Mouse (Mus musculus) liver, embryonic 14.5 days (tissue): ENCODE data around the gene Zfp458. TPM values are rescaled to one million over a fixed set of nuclear protein-coding genes. Genes with fewer than 3 reads are reported as not detected.
A peak's percentile ranks its signal among the peaks of the same experiment; 100 is the strongest.

Source experiments
- ATAC-seq: fragments of 200-750 bp; cut with Nextera tagmentation; 2 replicates; pipeline ENCODE4 v1.8.0; 2017; ENCODE audit warnings: moderate number of reproducible peaks, mild to moderate bottlenecking, moderate library complexity; ENCODE audit not compliant: insufficient read depth
- DNase-seq, 3 experiments: peaks; one replicate each; pipeline ENCODE4 v3.0.0-alpha.2; 2012 to 2013; ENCODE audit warnings: low read depth in 3 of 3, low spot score in 3 of 3
- H3K27ac ChIP-seq: fragments of 300-500 bp; sonication (generic); 2 replicates; pipeline ENCODE4 v1.5.1; 2014; ENCODE audit warnings: moderate library complexity, mild to moderate bottlenecking, control low read depth, inconsistent platforms
- H3K27me3 ChIP-seq: fragments of 300-500 bp; sonication (generic); 2 replicates; pipeline ENCODE4 v1.6.1; 2014; ENCODE audit warnings: mild to moderate bottlenecking, low read length, moderate library complexity; ENCODE audit not compliant: control insufficient read depth, insufficient read depth
- H3K36me3 ChIP-seq: fragments of 300-500 bp; sonication (generic); replicated peaks from 2 replicates; pipeline ENCODE4 v1.6.1; 2014; ENCODE audit warnings: low read depth; ENCODE audit not compliant: control insufficient read depth, insufficient read depth
- H3K4me1 ChIP-seq, 2 experiments: fragments of 200-500 bp in 1 of 2; fragments of 300-500 bp in 1 of 2; sonication (generic) in 1 of 2; replicated peaks; 2 replicates each; pipeline ENCODE4 v1.6.1; 2012 to 2014; ENCODE audit warnings: antibody characterized with exemption in 1 of 2, inconsistent platforms in 1 of 2, low read length in 1 of 2; ENCODE audit not compliant: control insufficient read depth in 2 of 2, insufficient read depth in 2 of 2
- H3K4me2 ChIP-seq: fragments of 300-500 bp; sonication (generic); 2 replicates; pipeline ENCODE4 v1.6.1; 2014; ENCODE audit warnings: low read depth, mild to moderate bottlenecking, control low read depth, moderate library complexity
- H3K4me3 ChIP-seq, 2 experiments: fragments of 200-500 bp in 1 of 2; fragments of 300-500 bp in 1 of 2; sonication (generic) in 1 of 2; 2 replicates each; pipeline ENCODE4 v1.5.1; 2012 to 2014; ENCODE audit warnings: low read depth in 2 of 2, low read length in 2 of 2, mild to moderate bottlenecking in 2 of 2, control low read depth in 1 of 2, inconsistent platforms in 1 of 2, moderate library complexity in 1 of 2; ENCODE audit not compliant: insufficient read depth in 1 of 2
- H3K9ac ChIP-seq: fragments of 300-500 bp; sonication (generic); replicated peaks from 2 replicates; pipeline ENCODE4 v1.6.1; 2014; ENCODE audit warnings: mild to moderate bottlenecking, control low read depth, moderate library complexity
- H3K9me3 ChIP-seq: fragments of 300-500 bp; sonication (generic); 2 replicates; pipeline ENCODE4 v1.6.1; 2016; ENCODE audit warnings: low read length, mixed read lengths; ENCODE audit not compliant: control insufficient read depth
- CTCF ChIP-seq: IDR thresholded peaks from 2 replicates; pipeline ENCODE4 v1.5.1; 2016; ENCODE audit warnings: antibody characterized with exemption, low read depth, control low read depth
- EP300 ChIP-seq: IDR thresholded peaks from 2 replicates; pipeline ENCODE4 v1.6.1; 2016; ENCODE audit warnings: antibody characterized with exemption, low read depth
- WGBS: fragments of 180-500 bp; shearing (Covaris S2); extraction: QIAGEN DNeasy Blood & Tissue Kit; methylation state at CpG from one replicate; pipeline ENCODE4 v1.1.7; 2014; ENCODE audit not compliant: insufficient replicate concordance; 5-methylcytosine and 5-hydroxymethylcytosine counted together
- polyA plus RNA-seq, 2 experiments: library from polyadenylated mRNA; depleted of rRNA in 1 of 2; stranded (reverse) in 1 of 2; unstranded in 1 of 2; fragments of >200 nt; fragmentation: Nextera tagmentation in 1 of 2; extraction: Ambion mirVana in 1 of 2; gene quantifications; 2 replicates each; pipeline versions ENCODE4 v1.2.1 to v1.2.3; 2012 to 2014

Zfp458 gene
- polyA plus RNA-seq, 2 experiments: 0.28 to 0.49 TPM

DNA sequence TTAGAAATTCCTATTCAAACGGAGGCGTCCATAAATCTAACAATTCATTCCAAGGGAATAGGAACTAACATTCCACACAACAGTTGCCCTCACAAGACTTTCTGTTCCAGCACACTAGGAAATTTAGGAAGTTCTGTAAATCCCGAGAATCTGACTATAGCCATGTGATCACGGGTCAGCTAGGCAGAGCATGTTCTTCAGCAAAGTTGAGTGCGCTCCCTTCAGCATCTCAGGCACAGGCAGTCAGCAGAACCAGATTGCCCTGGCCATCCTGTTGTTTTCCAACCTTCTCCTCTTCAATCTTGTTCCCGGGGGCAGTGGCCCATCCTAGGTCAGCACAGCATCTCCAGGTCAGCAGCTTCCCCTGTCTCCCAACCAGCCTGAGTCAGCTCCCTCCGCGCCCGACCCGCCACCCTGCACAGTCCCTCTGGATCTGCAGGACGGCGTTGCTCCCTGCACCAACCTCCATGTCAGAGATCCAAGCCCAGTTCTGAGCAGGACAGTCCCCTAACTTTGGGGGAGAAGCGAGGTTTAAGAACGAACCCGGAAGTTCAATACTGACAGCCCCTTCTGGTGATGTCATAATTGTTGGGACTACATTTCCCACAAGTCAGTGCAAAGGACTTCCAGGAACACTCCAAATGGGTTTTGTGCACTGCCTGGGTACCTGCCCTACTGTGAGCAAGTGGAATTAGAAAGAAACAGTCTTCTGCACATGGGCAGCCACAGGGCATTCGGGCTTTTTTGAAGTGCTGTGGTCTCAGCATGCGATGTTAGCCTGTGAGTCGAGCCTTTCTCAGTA is 9.5 kb downstream of the Zfp458 start:
- no peak for TF ChIP-seq EP300
- TF ChIP-seq CTCF: no peak
- WGBS: 5% methylated on average over 18 of the region's 18 CpGs
- H3K27ac ChIP-seq: no peak overlapping the region
- H3K9ac ChIP-seq: peak overlapping the region; percentile 82
- DNase-seq (peak; percentile 70 to 77 (median 73)), ATAC-seq (peak; percentile 96)
- no peaks in the 10 kb centered on the region for H3K27me3 ChIP-seq
- no peaks in the 10 kb centered on the region for H3K36me3 ChIP-seq
- peaks cover 0 to 6% of the 10 kb centered on the region in 2 experiments; a peak in 1 of 4 replicates for H3K4me1 ChIP-seq
- peak overlapping the region; percentile 70 for H3K4me2 ChIP-seq
- H3K4me3 ChIP-seq: peak overlapping the region; percentile 80 to 81
- H3K9me3 ChIP-seq: no peaks in the 10 kb centered on the region

DNA sequence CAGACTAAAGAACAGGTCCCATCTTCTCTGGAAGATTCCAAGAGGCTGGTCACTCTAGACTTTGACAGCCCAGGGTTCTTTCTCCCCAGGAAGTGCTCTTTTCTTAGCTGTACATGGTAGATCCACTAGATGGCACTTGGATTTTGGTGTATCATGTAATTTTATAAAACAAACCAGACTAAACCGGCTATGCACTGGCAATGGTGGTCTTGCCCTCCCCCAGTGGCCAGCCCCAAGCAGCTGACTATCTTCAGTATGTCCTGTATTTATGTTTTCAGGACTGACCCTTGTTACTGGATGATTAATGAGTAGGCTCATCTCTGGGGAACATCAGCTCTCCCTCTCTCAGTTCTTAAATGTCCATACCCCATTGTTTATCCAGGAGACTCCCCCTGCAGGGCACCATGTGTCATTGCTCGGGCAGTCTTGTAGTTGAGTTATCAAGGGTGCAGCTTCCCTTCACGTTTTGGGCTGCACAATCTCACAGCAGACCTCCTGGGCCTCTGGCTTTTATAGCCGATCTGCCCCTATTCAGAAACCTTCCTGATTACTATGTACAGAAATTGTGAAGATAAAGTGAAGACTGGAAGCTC is 64.2 kb downstream of the Zfp458 start:
- H3K9me3 ChIP-seq: no peaks in the 10 kb centered on the region
- no peaks in the 10 kb centered on the region for H3K4me1 ChIP-seq
- H3K4me3 ChIP-seq: no peak overlapping the region
- TF ChIP-seq EP300: no peak
- TF ChIP-seq CTCF: peak; percentile 29
- no peak for ATAC-seq
- no peak overlapping the region for H3K27ac ChIP-seq
- H3K4me2 ChIP-seq: no peak overlapping the region
- H3K36me3 ChIP-seq: no peaks in the 10 kb centered on the region
- no peak overlapping the region for H3K9ac ChIP-seq
- DNase-seq: no peak
- WGBS: 40% methylated on average over 4 of the region's 4 CpGs
- H3K27me3 ChIP-seq: no peaks in the 10 kb centered on the region

Other genes with a start within 250 kb of the Zfp458 start
- 0.22 and 0.28 TPM in 2 replicates for gene Zfp712, start 217.3 kb downstream of the Zfp458 start, polyA plus RNA-seq (2012; rRNA removed)
- 0.82 and 1.0 TPM in 2 replicates for gene Zfp712, start 217.3 kb downstream of the Zfp458 start, polyA plus RNA-seq (2014; fragmentation: Nextera tagmentation; extraction: Ambion mirVana)
- gene Zfp708, start 180.5 kb downstream of the Zfp458 start, polyA plus RNA-seq (2012; rRNA removed): 0.39 and 0.63 TPM in 2 replicates
- 0.96 and 1.3 TPM in 2 replicates for gene Zfp708, start 180.5 kb downstream of the Zfp458 start, polyA plus RNA-seq (2014; fragmentation: Nextera tagmentation; extraction: Ambion mirVana)
- gene Gm28557, start 169.9 kb downstream of the Zfp458 start, polyA plus RNA-seq (2012; rRNA removed): 1.8 and 3.1 TPM in 2 replicates
- 1.3 TPM in 2 replicates for gene Gm28557, start 169.9 kb downstream of the Zfp458 start, polyA plus RNA-seq (2014; fragmentation: Nextera tagmentation; extraction: Ambion mirVana)
- gene Rslcan18, start 162.2 kb downstream of the Zfp458 start, polyA plus RNA-seq (2012; rRNA removed): 0.13 and 0.20 TPM in 2 replicates
- 0.11 and 0.15 TPM in 2 replicates for gene Rslcan18, start 162.2 kb downstream of the Zfp458 start, polyA plus RNA-seq (2014; fragmentation: Nextera tagmentation; extraction: Ambion mirVana)
- gene Zfp759, start 156.8 kb downstream of the Zfp458 start, polyA plus RNA-seq (2012; rRNA removed): 0.14 and 0.33 TPM in 2 replicates
- gene Zfp759, start 156.8 kb downstream of the Zfp458 start, polyA plus RNA-seq (2014; fragmentation: Nextera tagmentation; extraction: Ambion mirVana): 0.38 and 0.56 TPM in 2 replicates
- gene Rsl1, start 105.3 kb downstream of the Zfp458 start, polyA plus RNA-seq (2012; rRNA removed): 0.89 and 1.1 TPM in 2 replicates
- 0.82 and 1.5 TPM in 2 replicates for gene Rsl1, start 105.3 kb downstream of the Zfp458 start, polyA plus RNA-seq (2014; fragmentation: Nextera tagmentation; extraction: Ambion mirVana)
- gene Zfp455, start 84.0 kb downstream of the Zfp458 start, polyA plus RNA-seq (2012; rRNA removed): 0.17 and 0.18 TPM in 2 replicates
- 0.27 TPM in 2 replicates for gene Zfp455, start 84.0 kb downstream of the Zfp458 start, polyA plus RNA-seq (2014; fragmentation: Nextera tagmentation; extraction: Ambion mirVana)
- 0.42 and 0.44 TPM in 2 replicates for gene Zfp457, start 28.0 kb upstream of the Zfp458 start, polyA plus RNA-seq (2012; rRNA removed)
- 0.24 TPM in 1 of 2 replicates, not detected in the other for gene Zfp457, start 28.0 kb upstream of the Zfp458 start, polyA plus RNA-seq (2014; fragmentation: Nextera tagmentation; extraction: Ambion mirVana)
- gene Zfp595, start 54.1 kb upstream of the Zfp458 start, polyA plus RNA-seq (2012; rRNA removed): 0.79 and 1.3 TPM in 2 replicates
- gene Zfp595, start 54.1 kb upstream of the Zfp458 start, polyA plus RNA-seq (2014; fragmentation: Nextera tagmentation; extraction: Ambion mirVana): 1.1 TPM in 2 replicates
- gene Gm28044, start 82.1 kb upstream of the Zfp458 start, polyA plus RNA-seq (2012; rRNA removed): not detected in 2 replicates
- gene Gm28044, start 82.1 kb upstream of the Zfp458 start, polyA plus RNA-seq (2014; fragmentation: Nextera tagmentation; extraction: Ambion mirVana): not detected in 2 replicates
- 0.36 and 0.78 TPM in 2 replicates for gene Zfp953, start 82.1 kb upstream of the Zfp458 start, polyA plus RNA-seq (2012; rRNA removed)
- gene Zfp953, start 82.1 kb upstream of the Zfp458 start, polyA plus RNA-seq (2014; fragmentation: Nextera tagmentation; extraction: Ambion mirVana): 0.77 and 0.89 TPM in 2 replicates
- 0.10 TPM in 1 of 2 replicates, not detected in the other for gene Gm28041, start 97.3 kb upstream of the Zfp458 start, polyA plus RNA-seq (2012; rRNA removed)
- gene Gm28041, start 97.3 kb upstream of the Zfp458 start, polyA plus RNA-seq (2014; fragmentation: Nextera tagmentation; extraction: Ambion mirVana): 0.19 and 0.34 TPM in 2 replicates
- gene Zfp456, start 97.3 kb upstream of the Zfp458 start, polyA plus RNA-seq (2012; rRNA removed): 0.19 and 0.22 TPM in 2 replicates
- 0.47 and 0.56 TPM in 2 replicates for gene Zfp456, start 97.3 kb upstream of the Zfp458 start, polyA plus RNA-seq (2014; fragmentation: Nextera tagmentation; extraction: Ambion mirVana)
- gene Zfp429, start 121.4 kb upstream of the Zfp458 start, polyA plus RNA-seq (2012; rRNA removed): 0.58 and 1.6 TPM in 2 replicates
- gene Zfp429, start 121.4 kb upstream of the Zfp458 start, polyA plus RNA-seq (2014; fragmentation: Nextera tagmentation; extraction: Ambion mirVana): 1.5 and 1.7 TPM in 2 replicates
- gene Zfp459, start 143.0 kb upstream of the Zfp458 start, polyA plus RNA-seq (2012; rRNA removed): 0.07 and 0.16 TPM in 2 replicates
- gene Zfp459, start 143.0 kb upstream of the Zfp458 start, polyA plus RNA-seq (2014; fragmentation: Nextera tagmentation; extraction: Ambion mirVana): 0.17 and 0.42 TPM in 2 replicates
- 1.8 and 2.7 TPM in 2 replicates for gene Zfp874a, start 173.2 kb upstream of the Zfp458 start, polyA plus RNA-seq (2012; rRNA removed)
- 5.3 and 5.9 TPM in 2 replicates for gene Zfp874a, start 173.2 kb upstream of the Zfp458 start, polyA plus RNA-seq (2014; fragmentation: Nextera tagmentation; extraction: Ambion mirVana)
- gene Zfp874b, start 205.8 kb upstream of the Zfp458 start, polyA plus RNA-seq (2012; rRNA removed): 1.4 and 2.7 TPM in 2 replicates
- gene Zfp874b, start 205.8 kb upstream of the Zfp458 start, polyA plus RNA-seq (2014; fragmentation: Nextera tagmentation; extraction: Ambion mirVana): 1.9 and 3.2 TPM in 2 replicates
- gene Zfp58, start 222.1 kb upstream of the Zfp458 start, polyA plus RNA-seq (2012; rRNA removed): 0.65 and 1.1 TPM in 2 replicates
- 1.6 and 1.7 TPM in 2 replicates for gene Zfp58, start 222.1 kb upstream of the Zfp458 start, polyA plus RNA-seq (2014; fragmentation: Nextera tagmentation; extraction: Ambion mirVana)
- gene Gm26965, start 247.7 kb upstream of the Zfp458 start, polyA plus RNA-seq (2012; rRNA removed): not detected in 2 replicates
- gene Gm26965, start 247.7 kb upstream of the Zfp458 start, polyA plus RNA-seq (2014; fragmentation: Nextera tagmentation; extraction: Ambion mirVana): not detected in 2 replicates
- 4.2 and 5.3 TPM in 2 replicates for gene Zfp87, start 247.7 kb upstream of the Zfp458 start, polyA plus RNA-seq (2012; rRNA removed)
- gene Zfp87, start 247.7 kb upstream of the Zfp458 start, polyA plus RNA-seq (2014; fragmentation: Nextera tagmentation; extraction: Ambion mirVana): 8.7 and 10.6 TPM in 2 replicates